In genomic region chr13:3865648-3866354, GRCm38 (mm10) we compare ENCODE assay signal across 8 mouse cellular contexts. TPM values are rescaled to one million over a fixed set of nuclear protein-coding genes. Genes with fewer than 3 reads are reported as not detected.
DNase-seq lines count a peak whose midpoint lies in the region; ATAC-seq and TF ChIP-seq lines count a peak whose summit lies in the region.
"Had no signal": no experiment of that assay in that cellular context is flagged by ENCODE, and none has a peak within 500 bp of the region (broad histone marks: within the 10 kb centered on the region; RNA-seq: fewer than 3 reads in every experiment).

No protein-coding gene starts in this region.

- peak overlapping the region; percentile 97 for H3K27ac ChIP-seq in MEL (ENCODE audit: control insufficient read depth, low read depth, low read length)
- H3K27ac ChIP-seq in liver, postnatal 0 days (ENCODE audit: low read depth): peak overlapping the region; percentile 93
- H3K27ac ChIP-seq in forebrain, embryonic 14.5 days (ENCODE audit: low read depth, low read length): no peak overlapping the region
- H3K27ac ChIP-seq in forebrain, embryonic 10.5 days: no peak overlapping the region

- peak; percentile 11 for ATAC-seq in liver, postnatal 0 days
- no peak for ATAC-seq in forebrain, embryonic 14.5 days

- no peak for TF ChIP-seq RAD21 in MEL (IDR thresholded peaks at IDR 0.05; ENCODE audit: low read depth, low read length)

- peak; percentile 83 for DNase-seq in MEL (ENCODE audit: low read depth, low spot score)
- DNase-seq in c-Kit-positive CD71-positive TER-119-positive erythroid progenitor cells, embryonic 14.5 days (ENCODE audit: low spot score): peak; percentile 67
- peak; percentile 10 for DNase-seq in induced T-regulatory cell, adult 2 months (ENCODE audit: low read depth)
- DNase-seq in liver, postnatal 0 days: peak; percentile 48
- no peak for DNase-seq in frontal cortex, postnatal 36 days (ENCODE audit: low spot score in 2 of 2)
- no peak for DNase-seq in forebrain, embryonic 14.5 days (ENCODE audit: low spot score)
- DNase-seq in forebrain, embryonic 10.5 days (ENCODE audit: extremely low spot score, low spot score): no peak

- H3K4me3 ChIP-seq in MEL (ENCODE audit: control insufficient read depth in 1 of 2, insufficient read depth in 1 of 2, low read depth in 2 of 2, low read length in 2 of 2): peak overlapping the region; percentile 41 to 51
- no peak overlapping the region for H3K4me3 ChIP-seq in liver, postnatal 0 days (ENCODE audit: low read depth, low read length)
- H3K4me3 ChIP-seq in forebrain, embryonic 14.5 days (ENCODE audit: low read depth, low read length): no peak overlapping the region
- no peak overlapping the region for H3K4me3 ChIP-seq in forebrain, embryonic 10.5 days

- no peaks in the 10 kb centered on the region for H3K9me3 ChIP-seq in MEL (replicated peaks; ENCODE audit: insufficient read depth, low read length)
- no peaks in the 10 kb centered on the region for H3K9me3 ChIP-seq in liver, postnatal 0 days (ENCODE audit: low read length)
- H3K9me3 ChIP-seq in forebrain, embryonic 14.5 days (replicated peaks; ENCODE audit: control insufficient read depth, low read length): no peaks in the 10 kb centered on the region
- no peaks in the 10 kb centered on the region for H3K9me3 ChIP-seq in forebrain, embryonic 10.5 days

- no peaks in the 10 kb centered on the region; the same call in 1 of the 2 replicates for H3K79me2 ChIP-seq in MEL (ENCODE audit: control insufficient read depth, insufficient read depth, low read length, poor library complexity)

- H3K4me1 ChIP-seq in MEL (ENCODE audit: control insufficient read depth in 1 of 2, insufficient read depth in 2 of 2, low read length in 2 of 2): peaks cover 8 to 44% of the 10 kb centered on the region in 2 experiments
- peaks cover 54% of the 10 kb centered on the region for H3K4me1 ChIP-seq in liver, postnatal 0 days (ENCODE audit: insufficient read depth)
- H3K4me1 ChIP-seq in forebrain, embryonic 14.5 days (ENCODE audit: control insufficient read depth, insufficient read depth, low read length): no peaks in the 10 kb centered on the region
- no peaks in the 10 kb centered on the region for H3K4me1 ChIP-seq in forebrain, embryonic 10.5 days

- H3K4me2 ChIP-seq in liver, postnatal 0 days (ENCODE audit: low read depth, low read length): peak overlapping the region; percentile 60
- no peak overlapping the region for H3K4me2 ChIP-seq in forebrain, embryonic 14.5 days (ENCODE audit: low read length)

- WGBS in liver, postnatal 0 days (ENCODE audit: insufficient replicate concordance): 68% methylated on average over 14 of the region's 14 CpGs
- WGBS in forebrain, embryonic 14.5 days: 89% methylated on average over 14 of the region's 14 CpGs
- 83% methylated on average over 14 of the region's 14 CpGs for WGBS in forebrain, embryonic 10.5 days

- peak overlapping the region; percentile 71 for H3K9ac ChIP-seq in MEL (ENCODE audit: control insufficient read depth, low read depth, low read length, poor library complexity, severe bottlenecking)
- H3K9ac ChIP-seq in liver, postnatal 0 days (replicated peaks): no peak overlapping the region
- no peak overlapping the region for H3K9ac ChIP-seq in forebrain, embryonic 14.5 days (ENCODE audit: low read length)

- H3K27me3 ChIP-seq in MEL (ENCODE audit: control insufficient read depth in 1 of 2, insufficient read depth in 2 of 2, low read length in 2 of 2): no peaks in the 10 kb centered on the region
- no peaks in the 10 kb centered on the region for H3K27me3 ChIP-seq in liver, postnatal 0 days (ENCODE audit: insufficient read depth, low read length)
- no peaks in the 10 kb centered on the region for H3K27me3 ChIP-seq in forebrain, embryonic 14.5 days (replicated peaks; ENCODE audit: control insufficient read depth, insufficient read depth, low read length)
- no peaks in the 10 kb centered on the region for H3K27me3 ChIP-seq in forebrain, embryonic 10.5 days (ENCODE audit: poor library complexity, severe bottlenecking)

- no peak for TF ChIP-seq CTCF in MEL (IDR thresholded peaks at IDR 0.05 in 2 of 3, conservative IDR thresholded peaks at IDR 0.05 in 1 of 3; ENCODE audit: control insufficient read depth in 1 of 3, insufficient read depth in 1 of 3, low read depth in 2 of 3, low read length in 3 of 3, poor library complexity in 1 of 3, severe bottlenecking in 1 of 3)
- no peak for TF ChIP-seq CTCF in liver, postnatal 0 days (IDR thresholded peaks at IDR 0.05; ENCODE audit: low read depth)

- peak in 1 of 2 experiments; percentile 50; a peak in 1 of 4 replicates for TF ChIP-seq EP300 in MEL (IDR thresholded peaks at IDR 0.05; ENCODE audit: low read depth in 1 of 2, low read length in 2 of 2)
- TF ChIP-seq EP300 in liver, postnatal 0 days (IDR thresholded peaks at IDR 0.05; ENCODE audit: low read depth): no peak

- H3K36me3 ChIP-seq in MEL (ENCODE audit: control insufficient read depth in 1 of 2, insufficient read depth in 2 of 2, low read length in 2 of 2): peaks cover 0 to 36% of the 10 kb centered on the region in 2 experiments; a peak in 2 of 4 replicates
- no peaks in the 10 kb centered on the region for H3K36me3 ChIP-seq in liver, postnatal 0 days (replicated peaks; ENCODE audit: insufficient read depth, low read length)
- no peaks in the 10 kb centered on the region for H3K36me3 ChIP-seq in forebrain, embryonic 14.5 days (ENCODE audit: control insufficient read depth, insufficient read depth, low read length)
- no peaks in the 10 kb centered on the region for H3K36me3 ChIP-seq in forebrain, embryonic 10.5 days (replicated peaks)

- peak in 1 of 2 experiments; percentile 56; a peak in 2 of 4 replicates for TF ChIP-seq POLR2A in MEL (IDR thresholded peaks at IDR 0.05; ENCODE audit: control insufficient read depth in 1 of 2, insufficient read depth in 1 of 2, low read depth in 1 of 2, low read length in 2 of 2, poor library complexity in 1 of 2)

TF ChIP-seq in MEL, 35 proteins besides CTCF, POLR2A, EP300 and RAD21:
- TF ChIP-seq JUND (IDR thresholded peaks at IDR 0.05; ENCODE audit: low read depth, low read length) (no peak), TBP (IDR thresholded peaks at IDR 0.05; ENCODE audit: low read depth, low read length) (peak; percentile 39; the same call in 1 of the 2 replicates), MXI1 (IDR thresholded peaks at IDR 0.05; ENCODE audit: low read depth, low read length) (peak; percentile 48; the same call in 1 of the 2 replicates), ETS1 (IDR thresholded peaks at IDR 0.05; ENCODE audit: low read depth, low read length) (peak; percentile 49; the same call in 1 of the 2 replicates), TAL1 (IDR thresholded peaks at IDR 0.05; ENCODE audit: low read length) (0 out of 2 replicates have a peak, but pooled peaks have one; percentile 9), POLR2AphosphoS2 (IDR thresholded peaks at IDR 0.05; ENCODE audit: low read length) (peak; percentile 12; the same call in 1 of the 2 replicates), CHD1 (IDR thresholded peaks at IDR 0.05; ENCODE audit: low read depth, low read length) (peak; percentile 54; the same call in 1 of the 2 replicates), E2F4 (IDR thresholded peaks at IDR 0.05; ENCODE audit: borderline replicate concordance, low read depth, low read length) (no peak)
TF ChIP-seq in MEL: peak in this region for 6.

RNA-seq across cellular contexts. Expression of gene Calm5, which starts 11.8 kb away (rescaled TPM):
- not detected in 2 replicates for total RNA-seq in MEL (2012; rRNA removed)
- polyA plus RNA-seq in MEL (2012; ENCODE audit: insufficient read depth in 1 of 2, insufficient read length in 2 of 2, low read depth in 1 of 2, low replicate concordance in 2 of 2, missing spikeins in 1 of 2): not detected
- polyA plus RNA-seq in liver, postnatal 0 days (2015; fragmentation: Nextera tagmentation; extraction: Ambion mirVana): not detected in 2 replicates
- not detected in 2 replicates for polyA plus RNA-seq in forebrain, embryonic 14.5 days (2014; fragmentation: Nextera tagmentation; extraction: Ambion mirVana)
- not detected in 2 replicates for polyA plus RNA-seq in forebrain, embryonic 10.5 days (2016; fragmentation: Nextera tagmentation; extraction: Ambion mirVana)
- polyA plus RNA-seq: gonadal fat pad, adult 2 months had no signal

RNA-seq across cellular contexts. Expression of gene Calm4, which starts 28.2 kb away (rescaled TPM):
- not detected in 2 replicates for total RNA-seq in MEL (2012; rRNA removed)
- polyA plus RNA-seq in MEL (2012; ENCODE audit: insufficient read depth in 1 of 2, insufficient read length in 2 of 2, low read depth in 1 of 2, low replicate concordance in 2 of 2, missing spikeins in 1 of 2): not detected
- polyA plus RNA-seq in liver, postnatal 0 days (2015; fragmentation: Nextera tagmentation; extraction: Ambion mirVana): not detected in 2 replicates
- polyA plus RNA-seq in forebrain, embryonic 14.5 days (2014; fragmentation: Nextera tagmentation; extraction: Ambion mirVana): not detected in 2 replicates
- not detected in 2 replicates for polyA plus RNA-seq in forebrain, embryonic 10.5 days (2016; fragmentation: Nextera tagmentation; extraction: Ambion mirVana)
- polyA plus RNA-seq: gonadal fat pad, adult 2 months had no signal

RNA-seq across cellular contexts. Expression of gene Net1, which starts 52.2 kb away (rescaled TPM):
- 29.2 and 29.8 TPM in 2 replicates for total RNA-seq in MEL (2012; rRNA removed)
- 100 to 1,000 TPM in 1 of 2 experiments, 10 to 100 TPM in 1; 63.2 to 125 TPM for polyA plus RNA-seq in MEL (2012; ENCODE audit: insufficient read depth in 1 of 2, insufficient read length in 2 of 2, low read depth in 1 of 2, low replicate concordance in 2 of 2, missing spikeins in 1 of 2)
- polyA plus RNA-seq in liver, postnatal 0 days (2015; fragmentation: Nextera tagmentation; extraction: Ambion mirVana): 44.9 and 46.5 TPM in 2 replicates
- 10.6 and 11.1 TPM in 2 replicates for polyA plus RNA-seq in forebrain, embryonic 14.5 days (2014; fragmentation: Nextera tagmentation; extraction: Ambion mirVana)
- polyA plus RNA-seq in forebrain, embryonic 10.5 days (2016; fragmentation: Nextera tagmentation; extraction: Ambion mirVana): 64.7 and 75.3 TPM in 2 replicates

RNA-seq across cellular contexts. Expression of gene Tubal3, which starts 52.3 kb away (rescaled TPM):
- total RNA-seq in MEL (2012; rRNA removed): not detected in 2 replicates
- not detected for polyA plus RNA-seq in MEL (2012; ENCODE audit: insufficient read depth in 1 of 2, insufficient read length in 2 of 2, low read depth in 1 of 2, low replicate concordance in 2 of 2, missing spikeins in 1 of 2)
- 0.08 TPM in 1 of 2 replicates, not detected in the other for polyA plus RNA-seq in liver, postnatal 0 days (2015; fragmentation: Nextera tagmentation; extraction: Ambion mirVana)
- polyA plus RNA-seq in forebrain, embryonic 14.5 days (2014; fragmentation: Nextera tagmentation; extraction: Ambion mirVana): not detected in 2 replicates
- polyA plus RNA-seq in forebrain, embryonic 10.5 days (2016; fragmentation: Nextera tagmentation; extraction: Ambion mirVana): not detected in 2 replicates
- polyA plus RNA-seq: gonadal fat pad, adult 2 months had no signal

Comparison
In these comparisons a context has a peak if more than half of its experiments do, and no peak if none do; other contexts are left out.
1. DNase-seq: peak in MEL (single experiment), c-Kit-positive CD71-positive TER-119-positive erythroid progenitor cells, embryonic 14.5 days (single experiment), induced T-regulatory cell, adult 2 months (single experiment) and liver, postnatal 0 days (single experiment); none in frontal cortex, postnatal 36 days (0 of 2), forebrain, embryonic 14.5 days (single experiment) and forebrain, embryonic 10.5 days (single experiment).
2. H3K27ac ChIP-seq: peak in MEL (single experiment) and liver, postnatal 0 days (single experiment); none in forebrain, embryonic 14.5 days (single experiment) and forebrain, embryonic 10.5 days (single experiment).
3. H3K4me3 ChIP-seq: peak in MEL (2 of 2); none in liver, postnatal 0 days (single experiment), forebrain, embryonic 14.5 days (single experiment) and forebrain, embryonic 10.5 days (single experiment).